Mouse (Mus musculus) kidney, adult 2 months (tissue): ENCODE data around the gene Mks1. TPM values are rescaled to one million over a fixed set of nuclear protein-coding genes. Genes with fewer than 3 reads are reported as not detected.
A peak's percentile ranks its signal among the peaks of the same experiment; 100 is the strongest.

Source experiments
- DNase-seq: peaks from one replicate; pipeline ENCODE4 v3.0.0; 2021
- H3K27ac ChIP-seq: fragments of 200-500 bp; 2 replicates; pipeline ENCODE4 v1.5.1; 2012; ENCODE audit warnings: low read depth, low read length, control low read depth, inconsistent platforms; ENCODE audit not compliant: insufficient read depth
- H3K27me3 ChIP-seq: fragments of 200-500 bp; replicated peaks from 2 replicates; pipeline ENCODE4 v1.6.1; 2012; ENCODE audit warnings: mild to moderate bottlenecking, moderate library complexity, low read length, inconsistent platforms; ENCODE audit not compliant: control insufficient read depth, insufficient read depth
- H3K36me3 ChIP-seq: fragments of 200-500 bp; 2 replicates; pipeline ENCODE4 v1.6.1; 2012; ENCODE audit warnings: mild to moderate bottlenecking, moderate library complexity, low read length, inconsistent platforms; ENCODE audit not compliant: control insufficient read depth, insufficient read depth
- H3K4me1 ChIP-seq: fragments of 200-500 bp; 2 replicates; pipeline ENCODE4 v1.6.1; 2011; ENCODE audit warnings: low read length; ENCODE audit not compliant: control insufficient read depth, insufficient read depth
- H3K4me3 ChIP-seq: fragments of 200-500 bp; 2 replicates; pipeline ENCODE4 v1.5.1; 2011; ENCODE audit warnings: mild to moderate bottlenecking, low read depth, low read length, control low read depth; ENCODE audit not compliant: insufficient read depth
- CTCF ChIP-seq: fragments of 200-500 bp; conservative IDR thresholded peaks from 2 replicates; pipeline ENCODE4 v1.5.1; 2011; ENCODE audit warnings: low read depth, mild to moderate bottlenecking, control low read depth, low read length, moderate library complexity, mixed read lengths; ENCODE audit not compliant: insufficient read depth, insufficient read length
- POLR2A ChIP-seq: fragments of 200-500 bp; IDR thresholded peaks from one replicate; pipeline ENCODE4 v1.6.1; 2011; ENCODE audit warnings: low read depth, low read length, control low read depth
- WGBS: fragments of 180-500 bp; shearing (Covaris S2); methylation state at CpG from one replicate; pipeline ENCODE4 v1.1.7; 2018; 5-methylcytosine and 5-hydroxymethylcytosine counted together
- polyA plus RNA-seq: library from polyadenylated mRNA; depleted of rRNA; stranded (reverse); fragments of >200 nt; gene quantifications from 2 replicates; pipeline ENCODE4 v1.2.3, GENCODE M21; 2012; rRNA removed

The Mks1 gene
- polyA plus RNA-seq, result 9.6 and 11.3 TPM in 2 replicates

GRCm38 (mm10) chr11:87852690-87853596, at the start of gene Mks1:
Gene Mks1 (plus strand): TSS chr11:87853215.
- Histone ChIP-seq H3K27ac (0 out of 2 replicates have a peak within 1 kb of the TSS, but pooled peaks have one; percentile 10), H3K4me3 (peak within 1 kb of the TSS; percentile 76), H3K36me3 (no peaks in the 10 kb centered on the region), H3K27me3 (no peaks in the 10 kb centered on the region), H3K4me1 (peaks cover 8% of the 10 kb centered on the region; the same call in 1 of the 2 replicates)
- 3% methylated on average over 40 of the region's 40 CpGs for WGBS
- DNase-seq, result peak; percentile 94
- no peak for TF ChIP-seq CTCF
- peak; percentile 78 for TF ChIP-seq POLR2A

DNA sequence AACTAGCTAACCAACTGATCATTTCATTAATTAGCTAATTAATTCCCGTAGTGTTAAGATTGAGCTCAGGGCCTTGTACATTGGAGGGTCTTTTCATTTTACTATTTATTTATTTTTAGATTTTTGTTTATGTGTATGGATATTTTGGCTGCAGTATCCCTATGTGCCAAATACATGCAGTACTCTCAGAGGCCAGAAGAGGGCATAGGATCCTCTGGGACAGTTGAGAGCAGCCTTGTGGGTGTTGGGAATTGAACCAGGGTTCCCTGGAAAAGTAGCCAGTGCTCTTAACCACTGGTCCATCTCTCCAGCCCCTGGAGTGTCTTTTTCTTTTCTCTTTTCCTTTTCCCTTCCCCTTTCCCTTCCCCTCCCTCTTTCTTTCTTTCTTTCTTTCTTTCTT, 47.6 kb upstream of the Mks1 start:
- H3K4me3 ChIP-seq, result no peak overlapping the region
- no peak overlapping the region for H3K27ac ChIP-seq
- no peaks in the 10 kb centered on the region for H3K36me3 ChIP-seq
- TF ChIP-seq POLR2A (no peak), CTCF (peak; percentile 45)
- WGBS, result 71% methylated on average over 1 of the region's 1 CpGs
- no peaks in the 10 kb centered on the region for H3K4me1 ChIP-seq
- no peaks in the 10 kb centered on the region for H3K27me3 ChIP-seq
- DNase-seq, result peak; percentile 39

- Histone ChIP-seq H3K27ac (no peak overlapping the region), H3K27me3 (no peaks in the 10 kb centered on the region), H3K4me1 (no peaks in the 10 kb centered on the region), H3K4me3 (no peak overlapping the region), H3K36me3 (no peaks in the 10 kb centered on the region)
- WGBS, result 72% methylated on average over 6 of the region's 6 CpGs
- DNase-seq, result no peak
- TF ChIP-seq CTCF (no peak), POLR2A (no peak)
These were observed 45.6 kb upstream of the Mks1 start for GRCm38 (mm10) chr11:87807433-87807832.

- Histone ChIP-seq H3K27ac (no peak overlapping the region), H3K4me3 (no peak overlapping the region), H3K36me3 (no peaks in the 10 kb centered on the region), H3K27me3 (no peaks in the 10 kb centered on the region), H3K4me1 (no peaks in the 10 kb centered on the region)
- 71% methylated on average over 7 of the region's 7 CpGs for WGBS
- DNase-seq, result no peak
- TF ChIP-seq POLR2A (no peak), CTCF (no peak)
These were observed 44.8 kb upstream of the Mks1 start for GRCm38 (mm10) chr11:87808236-87808635.

DNA sequence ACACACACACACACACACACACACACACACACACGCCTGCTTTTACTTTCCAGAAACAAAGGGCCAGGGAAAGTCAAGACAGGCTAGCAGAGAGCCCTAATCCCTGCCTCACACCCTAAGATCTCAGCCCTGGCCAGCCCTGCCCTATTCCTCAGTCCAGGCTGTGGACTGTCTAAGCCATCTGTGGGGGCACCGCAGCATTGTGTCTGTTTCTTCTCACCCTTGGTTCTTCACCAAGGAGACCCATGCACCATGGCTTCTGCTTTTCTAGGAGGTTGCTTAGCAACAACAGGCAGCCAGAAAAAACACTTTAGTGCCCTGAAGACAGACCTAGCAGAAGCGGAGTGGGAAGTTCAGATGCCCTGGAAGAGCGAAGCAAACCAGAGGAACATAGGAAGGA, 41.6 kb upstream of the Mks1 start:
- Histone ChIP-seq H3K4me1 (no peaks in the 10 kb centered on the region), H3K36me3 (no peaks in the 10 kb centered on the region), H3K4me3 (no peak overlapping the region), H3K27me3 (no peaks in the 10 kb centered on the region), H3K27ac (no peak overlapping the region)
- WGBS, result 48% methylated on average over 4 of the region's 4 CpGs
- no peak for DNase-seq
- TF ChIP-seq POLR2A (no peak), CTCF (no peak)

GRCm38 (mm10) chr11:87814831-87815230, 38.2 kb upstream of the Mks1 start:
- no peaks in the 10 kb centered on the region for H3K36me3 ChIP-seq
- 71% methylated on average over 8 of the region's 8 CpGs for WGBS
- H3K4me1 ChIP-seq, result no peaks in the 10 kb centered on the region
- H3K4me3 ChIP-seq, result no peak overlapping the region
- TF ChIP-seq POLR2A, result no peak
- no peak for TF ChIP-seq CTCF
- no peak for DNase-seq
- H3K27me3 ChIP-seq, result no peaks in the 10 kb centered on the region
- H3K27ac ChIP-seq, result no peak overlapping the region

GRCm38 (mm10) chr11:87816707-87817442, 36.1 kb upstream of the Mks1 start:
- no peaks in the 10 kb centered on the region for H3K27me3 ChIP-seq
- no peak for TF ChIP-seq POLR2A
- peak; percentile 66 for TF ChIP-seq CTCF
- H3K36me3 ChIP-seq, result no peaks in the 10 kb centered on the region
- no peak overlapping the region for H3K27ac ChIP-seq
- H3K4me3 ChIP-seq, result peak overlapping the region; percentile 47
- WGBS, result 4% methylated on average over 31 of the region's 31 CpGs
- H3K4me1 ChIP-seq, result no peaks in the 10 kb centered on the region
- peak; percentile 15 for DNase-seq
